ENCODE assay signal across 9 mouse cellular contexts in the genomic region with DNA sequence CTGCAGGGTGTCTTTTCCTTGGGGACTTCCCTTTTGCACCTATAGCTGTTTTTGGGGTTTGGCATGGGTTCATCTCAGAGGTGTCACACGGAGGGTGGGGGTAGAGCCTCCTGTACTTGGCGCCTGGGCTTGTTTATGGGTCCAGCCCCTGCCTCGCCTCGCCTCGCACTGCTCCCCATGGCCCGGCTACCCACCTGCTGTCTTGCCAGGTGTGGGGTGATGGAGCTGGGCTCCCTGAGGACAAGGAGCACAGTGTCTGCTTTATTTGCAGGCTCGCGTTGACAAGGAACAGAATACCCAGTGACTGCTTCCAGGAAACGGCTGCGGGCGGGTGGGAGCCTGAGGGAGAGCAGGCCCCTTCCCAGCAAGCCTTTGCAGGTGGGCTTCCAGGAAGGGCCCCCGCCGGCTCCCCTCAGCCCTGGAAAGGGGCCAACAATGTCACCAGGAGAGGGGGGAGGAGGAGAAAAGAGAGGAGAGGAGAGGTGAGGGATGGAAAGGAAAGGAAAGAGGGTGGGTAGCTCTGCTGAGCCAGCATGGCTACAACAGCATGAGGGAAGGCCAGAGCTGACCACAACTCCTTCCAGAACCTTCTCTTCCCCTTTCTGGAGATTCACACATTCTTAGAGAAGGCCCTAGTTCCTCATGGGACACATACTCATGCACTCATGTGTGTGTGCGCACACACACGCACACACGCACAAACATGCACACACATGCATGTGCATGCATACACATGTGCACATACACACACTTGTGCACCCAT. TPM values are rescaled to one million over a fixed set of nuclear protein-coding genes. Genes with fewer than 3 reads are reported as not detected.
DNase-seq lines count a peak whose midpoint lies in the region; ATAC-seq lines count a peak whose summit lies in the region.
"Had no signal": no experiment of that assay in that cellular context is flagged by ENCODE, and none has a peak within 500 bp of the region (broad histone marks: within the 10 kb centered on the region; RNA-seq: fewer than 3 reads in every experiment).

No protein-coding gene starts in this region.

- peak; percentile 40 for DNase-seq in cerebellum, adult 9-11 months
- DNase-seq in cerebellum, adult 11 months: no peak
- no peak for DNase-seq in midbrain, embryonic 10.5 days (ENCODE audit: low spot score)
- DNase-seq in limb, embryonic 11.5 days (ENCODE audit: low spot score): peak; percentile 81
- DNase-seq in ovary, postnatal 36 days (ENCODE audit: low spot score): no peak
- DNase-seq: midbrain, embryonic 14.5 days had no signal

- H3K27me3 ChIP-seq in midbrain, embryonic 10.5 days (ENCODE audit: low read depth, poor library complexity, severe bottlenecking): peaks cover under 1% of the 10 kb centered on the region; the same call in 1 of the 2 replicates
- no peaks in the 10 kb centered on the region for H3K27me3 ChIP-seq in midbrain, embryonic 16.5 days (ENCODE audit: control insufficient read depth, insufficient read depth, low read depth, low read length)
- no peaks in the 10 kb centered on the region for H3K27me3 ChIP-seq in limb, embryonic 11.5 days (ENCODE audit: control insufficient read depth, insufficient read depth, low read length)
- no peaks in the 10 kb centered on the region for H3K27me3 ChIP-seq in stomach, embryonic 15.5 days (replicated peaks)
- no peaks in the 10 kb centered on the region for H3K27me3 ChIP-seq in forebrain, embryonic 16.5 days (replicated peaks; ENCODE audit: control insufficient read depth, insufficient read depth, low read length)

- no peak for ATAC-seq in midbrain, embryonic 16.5 days
- peak; percentile 48 for ATAC-seq in limb, embryonic 11.5 days (ENCODE audit: insufficient number of reproducible peaks, low FRiP score, low TSS enrichment, low read depth)
- ATAC-seq in stomach, embryonic 15.5 days (ENCODE audit: insufficient read depth, low FRiP score, low read depth): no peak
- no peak for ATAC-seq in forebrain, embryonic 16.5 days

- H3K9ac ChIP-seq in midbrain, embryonic 16.5 days (ENCODE audit: low read depth, low read length): no peak overlapping the region
- 0 out of 2 replicates have a peak overlapping the region, but pooled peaks have one; percentile 23 for H3K9ac ChIP-seq in limb, embryonic 11.5 days (ENCODE audit: low read length)
- H3K9ac ChIP-seq in stomach, embryonic 15.5 days: no peak overlapping the region
- no peak overlapping the region for H3K9ac ChIP-seq in forebrain, embryonic 16.5 days (replicated peaks; ENCODE audit: low read depth, low read length)

- H3K4me1 ChIP-seq in midbrain, embryonic 10.5 days: peaks cover 62% of the 10 kb centered on the region
- H3K4me1 ChIP-seq in midbrain, embryonic 16.5 days (ENCODE audit: control insufficient read depth, insufficient read depth, low read length): no peaks in the 10 kb centered on the region
- peaks cover 68% of the 10 kb centered on the region for H3K4me1 ChIP-seq in limb, embryonic 11.5 days (ENCODE audit: control insufficient read depth, insufficient read depth, low read length)
- H3K4me1 ChIP-seq in stomach, embryonic 15.5 days: peaks cover 65% of the 10 kb centered on the region
- H3K4me1 ChIP-seq in forebrain, embryonic 16.5 days (replicated peaks; ENCODE audit: control insufficient read depth, insufficient read depth, low read length): no peaks in the 10 kb centered on the region

- H3K9me3 ChIP-seq in midbrain, embryonic 10.5 days (replicated peaks): no peaks in the 10 kb centered on the region
- H3K9me3 ChIP-seq in midbrain, embryonic 16.5 days (replicated peaks; ENCODE audit: control insufficient read depth, low read length, poor library complexity, severe bottlenecking): no peaks in the 10 kb centered on the region
- no peaks in the 10 kb centered on the region for H3K9me3 ChIP-seq in limb, embryonic 11.5 days (ENCODE audit: control insufficient read depth, low read length)
- no peaks in the 10 kb centered on the region for H3K9me3 ChIP-seq in stomach, embryonic 15.5 days
- H3K9me3 ChIP-seq in forebrain, embryonic 16.5 days (ENCODE audit: control insufficient read depth, low read length): no peaks in the 10 kb centered on the region

- H3K36me3 ChIP-seq in midbrain, embryonic 10.5 days: no peaks in the 10 kb centered on the region
- no peaks in the 10 kb centered on the region for H3K36me3 ChIP-seq in midbrain, embryonic 16.5 days (ENCODE audit: control insufficient read depth, insufficient read depth, low read length)
- H3K36me3 ChIP-seq in limb, embryonic 11.5 days (ENCODE audit: control insufficient read depth, insufficient read depth, low read length): no peaks in the 10 kb centered on the region
- H3K36me3 ChIP-seq in stomach, embryonic 15.5 days: no peaks in the 10 kb centered on the region
- no peaks in the 10 kb centered on the region for H3K36me3 ChIP-seq in forebrain, embryonic 16.5 days (ENCODE audit: control insufficient read depth, insufficient read depth)

- no peak overlapping the region for H3K4me2 ChIP-seq in midbrain, embryonic 16.5 days (ENCODE audit: low read length)
- H3K4me2 ChIP-seq in limb, embryonic 11.5 days (ENCODE audit: low read depth, severe bottlenecking): no peak overlapping the region
- 0 out of 2 replicates have a peak overlapping the region, but pooled peaks have one; percentile 4 for H3K4me2 ChIP-seq in stomach, embryonic 15.5 days
- no peak overlapping the region for H3K4me2 ChIP-seq in forebrain, embryonic 16.5 days (ENCODE audit: low read length)

- no peak overlapping the region for H3K4me3 ChIP-seq in midbrain, embryonic 10.5 days
- no peak overlapping the region for H3K4me3 ChIP-seq in midbrain, embryonic 16.5 days (ENCODE audit: low read depth, low read length)
- H3K4me3 ChIP-seq in limb, embryonic 11.5 days (ENCODE audit: low read depth, low read length): no peak overlapping the region
- no peak overlapping the region for H3K4me3 ChIP-seq in stomach, embryonic 15.5 days (replicated peaks)
- H3K4me3 ChIP-seq in forebrain, embryonic 16.5 days (replicated peaks; ENCODE audit: low read length): no peak overlapping the region

- H3K27ac ChIP-seq in midbrain, embryonic 10.5 days (replicated peaks): peak overlapping the region; percentile 73
- H3K27ac ChIP-seq in midbrain, embryonic 16.5 days (ENCODE audit: low read length): no peak overlapping the region
- H3K27ac ChIP-seq in limb, embryonic 11.5 days (replicated peaks; ENCODE audit: low read depth, low read length): peak overlapping the region; percentile 88
- peak overlapping the region; percentile 90 for H3K27ac ChIP-seq in stomach, embryonic 15.5 days
- H3K27ac ChIP-seq in forebrain, embryonic 16.5 days (ENCODE audit: low read length): no peak overlapping the region

- WGBS in midbrain, embryonic 10.5 days: 84% methylated on average over 16 of the region's 16 CpGs
- WGBS in midbrain, embryonic 16.5 days: 81% methylated on average over 16 of the region's 16 CpGs
- 37% methylated on average over 16 of the region's 16 CpGs for WGBS in limb, embryonic 11.5 days
- WGBS in stomach, embryonic 15.5 days: 37% methylated on average over 16 of the region's 16 CpGs
- WGBS in forebrain, embryonic 16.5 days: 75% methylated on average over 16 of the region's 16 CpGs

RNA-seq across cellular contexts. Expression of a gene that starts 39.2 kb away (rescaled TPM):
- polyA plus RNA-seq in midbrain, embryonic 10.5 days (2016; fragmentation: Nextera tagmentation; extraction: Ambion mirVana): 15.8 and 20.3 TPM in 2 replicates
- polyA plus RNA-seq in midbrain, embryonic 16.5 days (2015; fragmentation: Nextera tagmentation; extraction: Ambion mirVana): 15.6 and 18.6 TPM in 2 replicates
- polyA plus RNA-seq in limb, embryonic 11.5 days (2014; fragmentation: Nextera tagmentation; extraction: Ambion mirVana): 17.8 and 19.7 TPM in 2 replicates
- polyA plus RNA-seq in stomach, embryonic 15.5 days (2015; fragmentation: Nextera tagmentation; extraction: Ambion mirVana): 21.9 and 26.2 TPM in 2 replicates
- polyA plus RNA-seq in forebrain, embryonic 16.5 days (2015; fragmentation: Nextera tagmentation; extraction: Ambion mirVana): 16.0 and 23.0 TPM in 2 replicates

Comparison
In these comparisons a context has a peak if more than half of its experiments do, and no peak if none do; other contexts are left out.
1. DNase-seq: peak in cerebellum, adult 9-11 months (single experiment) and limb, embryonic 11.5 days (single experiment); none in cerebellum, adult 11 months (single experiment), midbrain, embryonic 10.5 days (single experiment) and ovary, postnatal 36 days (single experiment).
2. H3K27ac ChIP-seq: peak in midbrain, embryonic 10.5 days (single experiment), limb, embryonic 11.5 days (single experiment) and stomach, embryonic 15.5 days (single experiment); none in midbrain, embryonic 16.5 days (single experiment) and forebrain, embryonic 16.5 days (single experiment).